Mouse (Mus musculus): ENCODE measurements around the gene Tmeff1. TPM values are rescaled to one million over a fixed set of nuclear protein-coding genes. Genes with fewer than 3 reads are reported as not detected.

Gene Tmeff1
- polyA plus RNA-seq, 1 experiment = 39.8 TPM

DNA sequence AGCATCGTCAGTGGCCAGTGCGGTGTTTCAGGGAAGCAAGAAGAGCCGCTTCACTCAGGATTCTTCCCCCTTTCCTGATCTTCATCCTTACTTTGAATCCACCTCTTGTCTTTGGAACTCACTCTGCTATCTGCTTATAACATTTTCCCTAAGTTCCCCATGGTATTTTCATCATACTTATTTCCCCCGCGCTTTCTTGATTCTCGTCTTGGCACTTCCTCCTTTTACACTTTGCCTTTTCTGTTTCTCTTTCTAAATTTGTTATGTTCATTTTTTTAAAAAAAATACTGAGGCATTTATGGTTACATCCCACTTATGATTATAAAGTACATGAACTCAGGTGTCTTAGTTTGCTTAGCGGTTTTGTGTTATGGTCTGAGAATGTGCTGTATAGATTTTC, 7.9 kb downstream of the Tmeff1 start:
- no peaks in the 10 kb centered on the region for H3K27me3 ChIP-seq (ENCODE audit: control insufficient read depth, insufficient read depth, low read length)
- H3K27ac ChIP-seq (ENCODE audit: control insufficient read depth, insufficient read depth, low read depth, low read length) = no peak overlapping the region
- no peaks in the 10 kb centered on the region for H3K36me3 ChIP-seq (ENCODE audit: control insufficient read depth, insufficient read depth, low read length)
- H3K4me1 ChIP-seq (ENCODE audit: control insufficient read depth, insufficient read depth, low read length) = no peaks in the 10 kb centered on the region; the same call in 1 of the 2 replicates
- no peak overlapping the region for H3K4me3 ChIP-seq (ENCODE audit: control insufficient read depth, low read depth, low read length)
- no peak for TF ChIP-seq CTCF (IDR thresholded peaks at IDR 0.05; ENCODE audit: control insufficient read depth, insufficient read depth, insufficient replicate concordance, low read depth, low read length)
- no peak for TF ChIP-seq POLR2A (IDR thresholded peaks at IDR 0.05; ENCODE audit: control insufficient read depth, low read depth, low read length)

DNA sequence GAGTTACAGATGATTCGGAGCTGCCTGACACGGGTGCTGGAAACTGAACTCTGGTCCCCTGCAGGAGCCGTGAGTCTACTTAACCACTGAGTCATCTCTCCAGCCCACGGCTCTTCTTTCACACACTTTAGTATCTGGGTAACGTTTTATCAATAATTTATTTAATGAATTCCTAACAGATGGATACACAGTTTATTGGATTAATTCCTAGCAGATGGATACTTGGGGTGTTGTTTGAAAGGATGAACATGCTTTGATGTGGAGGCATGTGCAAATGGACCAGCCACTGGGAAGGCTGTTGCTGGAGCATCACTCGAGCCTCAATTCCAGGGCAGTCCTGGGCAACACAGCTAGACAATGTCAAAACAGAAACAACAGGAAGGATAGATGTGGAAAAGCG, 11.1 kb downstream of the Tmeff1 start:
- Histone ChIP-seq H3K27ac (ENCODE audit: control insufficient read depth, insufficient read depth, low read depth, low read length) (no peak overlapping the region), H3K4me3 (ENCODE audit: control insufficient read depth, low read depth, low read length) (no peak overlapping the region), H3K36me3 (ENCODE audit: control insufficient read depth, insufficient read depth, low read length) (no peaks in the 10 kb centered on the region), H3K27me3 (ENCODE audit: control insufficient read depth, insufficient read depth, low read length) (no peaks in the 10 kb centered on the region), H3K4me1 (ENCODE audit: control insufficient read depth, insufficient read depth, low read length) (no peaks in the 10 kb centered on the region; the same call in 1 of the 2 replicates)
- TF ChIP-seq POLR2A (IDR thresholded peaks at IDR 0.05; ENCODE audit: control insufficient read depth, low read depth, low read length) = no peak
- TF ChIP-seq CTCF (IDR thresholded peaks at IDR 0.05; ENCODE audit: control insufficient read depth, insufficient read depth, insufficient replicate concordance, low read depth, low read length) = no peak

DNA sequence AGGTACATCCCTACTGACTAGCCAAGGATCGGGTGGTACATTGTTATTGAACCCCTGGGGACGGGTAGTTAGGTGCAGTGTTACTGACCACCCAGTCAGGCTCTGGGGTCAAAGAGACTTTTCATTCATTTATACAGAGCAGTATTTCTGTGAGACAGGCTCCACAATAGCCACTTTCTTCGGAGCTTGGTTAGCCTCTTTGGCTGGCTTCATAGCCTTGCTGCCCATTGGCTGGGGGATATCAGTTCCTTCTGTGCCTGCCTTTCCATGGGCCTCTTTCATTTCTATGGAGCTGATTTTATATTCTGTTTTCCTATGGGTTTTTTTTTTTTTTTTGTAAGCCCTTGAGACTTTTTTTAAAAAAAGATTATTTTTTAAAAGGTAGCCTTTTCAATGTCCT, 20.7 kb downstream of the Tmeff1 start:
- no peaks in the 10 kb centered on the region for H3K36me3 ChIP-seq (ENCODE audit: control insufficient read depth, insufficient read depth, low read length)
- H3K27me3 ChIP-seq (ENCODE audit: control insufficient read depth, insufficient read depth, low read length) = no peaks in the 10 kb centered on the region
- H3K4me1 ChIP-seq (ENCODE audit: control insufficient read depth, insufficient read depth, low read length) = no peaks in the 10 kb centered on the region
- TF ChIP-seq POLR2A (IDR thresholded peaks at IDR 0.05; ENCODE audit: control insufficient read depth, low read depth, low read length) = no peak
- TF ChIP-seq CTCF (IDR thresholded peaks at IDR 0.05; ENCODE audit: control insufficient read depth, insufficient read depth, insufficient replicate concordance, low read depth, low read length) = no peak
- H3K4me3 ChIP-seq (ENCODE audit: control insufficient read depth, low read depth, low read length) = no peak overlapping the region
- H3K27ac ChIP-seq (ENCODE audit: control insufficient read depth, insufficient read depth, low read depth, low read length) = no peak overlapping the region

DNA sequence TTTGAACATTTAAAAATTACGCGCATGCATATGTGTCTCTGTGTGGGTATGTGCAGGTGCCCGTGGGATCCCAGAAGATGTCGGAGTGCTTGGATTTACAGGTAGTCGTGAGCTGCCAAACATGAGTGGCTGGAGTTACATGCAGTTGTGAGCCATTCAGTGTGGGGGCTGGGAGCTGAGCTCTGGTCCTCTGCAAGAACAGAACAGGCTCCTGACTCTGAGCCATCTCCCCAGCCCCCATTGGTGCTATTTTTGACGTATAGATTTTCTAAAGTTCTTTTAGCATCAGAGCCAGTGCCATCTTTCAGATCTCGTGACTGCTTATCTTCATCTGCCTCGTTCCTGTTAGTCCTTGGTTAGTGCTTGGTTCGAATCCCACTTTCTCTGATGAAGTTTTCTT, 24.5 kb downstream of the Tmeff1 start:
- no peak overlapping the region for H3K4me3 ChIP-seq (ENCODE audit: control insufficient read depth, low read depth, low read length)
- no peaks in the 10 kb centered on the region for H3K27me3 ChIP-seq (ENCODE audit: control insufficient read depth, insufficient read depth, low read length)
- no peak for TF ChIP-seq POLR2A (IDR thresholded peaks at IDR 0.05; ENCODE audit: control insufficient read depth, low read depth, low read length)
- TF ChIP-seq CTCF (IDR thresholded peaks at IDR 0.05; ENCODE audit: control insufficient read depth, insufficient read depth, insufficient replicate concordance, low read depth, low read length) = no peak
- no peaks in the 10 kb centered on the region for H3K36me3 ChIP-seq (ENCODE audit: control insufficient read depth, insufficient read depth, low read length)
- H3K4me1 ChIP-seq (ENCODE audit: control insufficient read depth, insufficient read depth, low read length) = no peaks in the 10 kb centered on the region
- no peak overlapping the region for H3K27ac ChIP-seq (ENCODE audit: control insufficient read depth, insufficient read depth, low read depth, low read length)

DNA sequence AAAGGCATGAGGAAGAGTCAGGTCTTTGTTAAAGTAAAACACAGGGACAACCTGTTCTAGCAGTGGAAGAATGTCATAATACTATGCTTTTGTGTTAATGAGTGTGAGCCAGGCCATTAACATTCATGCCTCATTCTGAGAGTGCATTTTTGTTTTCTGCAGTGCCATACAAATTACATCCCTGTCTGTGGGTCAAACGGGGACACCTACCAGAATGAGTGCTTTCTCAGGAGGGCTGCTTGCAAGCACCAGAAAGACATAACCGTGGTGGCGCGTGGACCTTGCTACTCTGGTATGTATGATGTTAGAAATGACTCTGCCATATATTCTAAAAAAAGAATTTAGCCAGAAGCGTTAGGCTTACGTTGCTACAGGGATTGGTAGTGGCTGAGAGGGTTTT, 25.3 kb downstream of the Tmeff1 start:
- no peaks in the 10 kb centered on the region for H3K36me3 ChIP-seq (ENCODE audit: control insufficient read depth, insufficient read depth, low read length)
- H3K4me1 ChIP-seq (ENCODE audit: control insufficient read depth, insufficient read depth, low read length) = no peaks in the 10 kb centered on the region
- TF ChIP-seq CTCF (IDR thresholded peaks at IDR 0.05; ENCODE audit: control insufficient read depth, insufficient read depth, insufficient replicate concordance, low read depth, low read length) (no peak), POLR2A (IDR thresholded peaks at IDR 0.05; ENCODE audit: control insufficient read depth, low read depth, low read length) (no peak)

DNA sequence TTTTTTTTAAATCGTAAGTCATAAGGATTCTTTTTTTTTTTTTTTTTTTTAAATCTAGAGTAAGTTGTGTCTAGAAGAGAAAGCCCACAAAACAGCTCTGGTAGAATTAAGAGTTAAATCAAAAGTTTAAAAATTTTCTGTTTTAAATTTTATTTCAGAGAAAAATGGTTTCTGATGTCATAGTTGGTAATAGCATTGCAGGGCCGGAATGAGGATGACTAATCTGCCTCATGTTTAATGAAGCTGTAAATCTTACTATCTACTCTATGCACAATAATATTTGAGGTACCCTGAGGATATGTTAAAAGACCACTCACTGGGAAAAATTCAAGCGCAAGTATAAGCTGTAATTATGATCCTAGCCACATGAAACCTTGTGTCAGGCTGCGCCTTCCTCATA, 30.5 kb downstream of the Tmeff1 start:
- H3K36me3 ChIP-seq (ENCODE audit: control insufficient read depth, insufficient read depth, low read length) = no peaks in the 10 kb centered on the region
- no peak overlapping the region for H3K4me3 ChIP-seq (ENCODE audit: control insufficient read depth, low read depth, low read length)
- TF ChIP-seq POLR2A (IDR thresholded peaks at IDR 0.05; ENCODE audit: control insufficient read depth, low read depth, low read length) (no peak), CTCF (IDR thresholded peaks at IDR 0.05; ENCODE audit: control insufficient read depth, insufficient read depth, insufficient replicate concordance, low read depth, low read length) (no peak)
- H3K4me1 ChIP-seq (ENCODE audit: control insufficient read depth, insufficient read depth, low read length) = peaks cover 7% of the 10 kb centered on the region
- no peaks in the 10 kb centered on the region for H3K27me3 ChIP-seq (ENCODE audit: control insufficient read depth, insufficient read depth, low read length)
- H3K27ac ChIP-seq (ENCODE audit: control insufficient read depth, insufficient read depth, low read depth, low read length) = no peak overlapping the region

More for the DNA sequence above, 25.3 kb downstream of the Tmeff1 start:
- no peak overlapping the region for H3K4me3 ChIP-seq (ENCODE audit: control insufficient read depth, low read depth, low read length)
- H3K27me3 ChIP-seq (ENCODE audit: control insufficient read depth, insufficient read depth, low read length) = no peaks in the 10 kb centered on the region
- H3K27ac ChIP-seq (ENCODE audit: control insufficient read depth, insufficient read depth, low read depth, low read length) = no peak overlapping the region

DNA sequence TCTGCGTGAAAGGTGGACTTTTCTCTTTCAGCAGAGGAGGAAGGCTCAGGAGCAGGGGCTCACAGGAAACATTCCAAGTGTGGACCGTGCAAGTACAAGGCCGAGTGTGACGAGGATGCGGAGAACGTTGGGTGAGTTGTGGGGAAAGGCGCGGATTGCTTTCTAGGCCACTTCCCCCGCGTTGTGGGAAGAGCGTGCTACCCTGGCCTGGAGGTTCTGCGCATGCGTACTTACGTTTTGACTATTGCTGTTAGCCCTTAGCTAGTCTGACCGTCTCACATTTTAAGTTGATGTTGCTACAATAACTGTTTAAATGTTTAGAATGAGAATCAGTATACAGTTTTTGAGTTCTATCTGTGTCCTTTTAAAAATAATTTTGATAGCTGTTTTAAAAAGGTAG, 32.2 kb downstream of the Tmeff1 start:
- TF ChIP-seq CTCF (IDR thresholded peaks at IDR 0.05; ENCODE audit: control insufficient read depth, insufficient read depth, insufficient replicate concordance, low read depth, low read length) (0 out of 2 replicates have a peak, but pooled peaks have one; percentile 14), POLR2A (IDR thresholded peaks at IDR 0.05; ENCODE audit: control insufficient read depth, low read depth, low read length) (no peak; the same call in 1 of the 2 replicates)
- H3K4me3 ChIP-seq (ENCODE audit: control insufficient read depth, low read depth, low read length) = peak overlapping the region; percentile 67
- H3K27ac ChIP-seq (ENCODE audit: control insufficient read depth, insufficient read depth, low read depth, low read length) = peak overlapping the region; percentile 27
- no peaks in the 10 kb centered on the region for H3K27me3 ChIP-seq (ENCODE audit: control insufficient read depth, insufficient read depth, low read length)
- peaks cover 7% of the 10 kb centered on the region for H3K4me1 ChIP-seq (ENCODE audit: control insufficient read depth, insufficient read depth, low read length)
- no peaks in the 10 kb centered on the region for H3K36me3 ChIP-seq (ENCODE audit: control insufficient read depth, insufficient read depth, low read length)

DNA sequence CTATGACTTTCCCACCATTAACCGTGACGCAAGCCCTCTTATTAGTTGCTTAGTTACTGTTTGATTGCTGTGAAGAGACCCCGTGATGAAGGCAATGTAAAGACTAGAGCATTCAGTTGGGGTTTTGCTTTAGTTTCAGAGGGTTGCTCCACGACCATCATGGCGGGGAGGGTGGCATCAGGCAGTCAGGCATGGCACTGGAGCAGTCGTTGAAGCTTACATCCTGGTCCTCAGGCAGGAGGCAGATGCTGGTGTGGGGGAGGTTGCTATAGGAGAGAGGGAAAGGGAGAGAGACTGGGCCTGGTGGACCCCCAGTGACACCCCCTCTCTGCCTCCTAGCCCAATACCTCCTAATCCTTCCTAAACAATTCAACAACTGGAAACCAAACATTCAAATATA, 35.1 kb downstream of the Tmeff1 start:
- H3K27ac ChIP-seq (ENCODE audit: control insufficient read depth, insufficient read depth, low read depth, low read length) = no peak overlapping the region
- no peak for TF ChIP-seq CTCF (IDR thresholded peaks at IDR 0.05; ENCODE audit: control insufficient read depth, insufficient read depth, insufficient replicate concordance, low read depth, low read length)
- TF ChIP-seq POLR2A (IDR thresholded peaks at IDR 0.05; ENCODE audit: control insufficient read depth, low read depth, low read length) = no peak
- no peaks in the 10 kb centered on the region for H3K27me3 ChIP-seq (ENCODE audit: control insufficient read depth, insufficient read depth, low read length)
- peaks cover 7% of the 10 kb centered on the region for H3K4me1 ChIP-seq (ENCODE audit: control insufficient read depth, insufficient read depth, low read length)
- H3K36me3 ChIP-seq (ENCODE audit: control insufficient read depth, insufficient read depth, low read length) = no peaks in the 10 kb centered on the region
- H3K4me3 ChIP-seq (ENCODE audit: control insufficient read depth, low read depth, low read length) = no peak overlapping the region
